Mouse (Mus musculus): ENCODE results near the gene Olfm1. TPM values are rescaled to one million over a fixed set of nuclear protein-coding genes. Genes with fewer than 3 reads are reported as not detected.

Gene Olfm1
- polyA plus RNA-seq, 1 experiment from 2014 or later = 295 TPM

DNA sequence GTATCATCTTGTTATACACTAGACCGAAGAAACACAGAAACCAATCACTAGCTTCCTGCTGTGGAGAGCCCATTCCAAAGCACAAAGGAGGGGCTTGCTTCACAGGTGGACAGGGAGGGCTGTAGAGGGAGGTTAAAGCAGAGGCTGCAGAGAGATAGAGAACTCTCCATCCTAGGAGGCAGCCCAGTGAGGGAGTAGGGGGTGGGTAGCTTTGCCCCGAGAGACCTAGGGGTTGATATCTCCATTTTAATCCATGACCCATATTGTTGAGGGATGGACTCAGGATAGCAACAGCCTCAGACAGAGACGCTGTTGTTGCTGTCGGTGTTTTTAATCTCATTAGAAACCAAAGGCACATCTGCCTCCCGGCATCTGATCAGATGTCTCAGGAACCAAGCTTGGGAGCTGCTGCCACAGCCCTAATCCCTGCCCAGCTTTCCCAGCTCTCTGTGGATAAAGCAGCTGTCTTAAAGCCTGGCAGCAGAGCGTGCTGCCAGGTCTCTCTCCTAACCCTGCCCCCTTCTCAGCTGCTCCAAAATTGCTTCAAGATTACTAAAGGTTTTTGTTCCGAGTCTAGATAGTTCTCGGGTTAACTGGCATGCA is 34.9 kb downstream of the Olfm1 start:
- peaks cover 26% of the 10 kb centered on the region for H3K4me1 ChIP-seq (ENCODE audit: control insufficient read depth, insufficient read depth, low read length)
- no peak for ATAC-seq (ENCODE audit: low FRiP score, low TSS enrichment)
- no peaks in the 10 kb centered on the region for H3K9me3 ChIP-seq (ENCODE audit: control insufficient read depth, low read length)
- DNase-seq = peak; percentile 66
- no peaks in the 10 kb centered on the region for H3K27me3 ChIP-seq (ENCODE audit: control insufficient read depth, insufficient read depth, low read length)
- H3K36me3 ChIP-seq (ENCODE audit: control insufficient read depth, insufficient read depth, low read length) = peaks cover 57% of the 10 kb centered on the region
- no peak overlapping the region for H3K4me3 ChIP-seq (replicated peaks; ENCODE audit: low read depth, low read length)
- WGBS = 7% methylated on average over 8 of the region's 8 CpGs
- no peak overlapping the region for H3K9ac ChIP-seq (replicated peaks; ENCODE audit: low read length)
- peak overlapping the region; percentile 21 for H3K27ac ChIP-seq (replicated peaks; ENCODE audit: low read depth, low read length)
- no peak overlapping the region for H3K4me2 ChIP-seq (ENCODE audit: low read length)

GRCm38 (mm10) chr2:28228364-28228763 is 35.6 kb downstream of the Olfm1 start:
- Histone ChIP-seq H3K4me2 (ENCODE audit: low read length) (no peak overlapping the region), H3K27me3 (ENCODE audit: control insufficient read depth, insufficient read depth, low read length) (no peaks in the 10 kb centered on the region), H3K36me3 (ENCODE audit: control insufficient read depth, insufficient read depth, low read length) (peaks cover 55% of the 10 kb centered on the region), H3K4me3 (replicated peaks; ENCODE audit: low read depth, low read length) (no peak overlapping the region), H3K9ac (replicated peaks; ENCODE audit: low read length) (no peak overlapping the region), H3K4me1 (ENCODE audit: control insufficient read depth, insufficient read depth, low read length) (peaks cover 22% of the 10 kb centered on the region), H3K27ac (replicated peaks; ENCODE audit: low read depth, low read length) (peak overlapping the region; percentile 21; the same call in 1 of the 2 replicates), H3K9me3 (ENCODE audit: control insufficient read depth, low read length) (no peaks in the 10 kb centered on the region)
- DNase-seq (no peak), ATAC-seq (ENCODE audit: low FRiP score, low TSS enrichment) (no peak)
- 75% methylated on average over 4 of the region's 4 CpGs for WGBS

- H3K36me3 ChIP-seq (ENCODE audit: control insufficient read depth, insufficient read depth, low read length) = peaks cover 14% of the 10 kb centered on the region
- ATAC-seq (ENCODE audit: low FRiP score, low TSS enrichment) = no peak
- 69% methylated on average over 4 of the region's 4 CpGs for WGBS
Measured at GRCm38 (mm10) chr2:28235129-28235528, 42.3 kb downstream of the Olfm1 start.

DNA sequence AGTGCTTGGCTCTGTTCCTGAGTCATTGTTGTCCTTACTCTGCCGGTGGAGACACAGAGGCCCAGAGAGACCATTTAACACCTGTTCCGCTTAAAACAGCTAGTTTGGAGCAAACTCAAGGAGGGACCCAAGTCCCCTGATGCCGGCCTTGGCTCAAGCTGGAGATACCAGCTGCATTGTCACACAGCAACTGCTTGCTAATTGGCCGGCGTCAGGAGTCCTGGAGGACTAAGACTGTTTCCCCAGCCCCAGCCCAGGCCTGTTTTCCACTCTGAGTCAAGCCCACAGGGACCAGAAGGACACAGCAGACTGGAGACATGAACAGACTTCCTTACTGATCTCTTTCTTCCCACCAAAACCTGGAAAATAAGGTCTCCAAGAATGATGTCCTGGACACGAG is 43.7 kb downstream of the Olfm1 start:
- Histone ChIP-seq H3K4me1 (ENCODE audit: control insufficient read depth, insufficient read depth, low read length) (no peaks in the 10 kb centered on the region), H3K27ac (replicated peaks; ENCODE audit: low read depth, low read length) (no peak overlapping the region), H3K4me3 (replicated peaks; ENCODE audit: low read depth, low read length) (no peak overlapping the region), H3K9ac (replicated peaks; ENCODE audit: low read length) (no peak overlapping the region), H3K9me3 (ENCODE audit: control insufficient read depth, low read length) (no peaks in the 10 kb centered on the region), H3K36me3 (ENCODE audit: control insufficient read depth, insufficient read depth, low read length) (peaks cover 3% of the 10 kb centered on the region; the same call in 1 of the 2 replicates), H3K4me2 (ENCODE audit: low read length) (no peak overlapping the region), H3K27me3 (ENCODE audit: control insufficient read depth, insufficient read depth, low read length) (no peaks in the 10 kb centered on the region)
- 84% methylated on average over 6 of the region's 6 CpGs for WGBS
- DNase-seq (no peak), ATAC-seq (ENCODE audit: low FRiP score, low TSS enrichment) (no peak)

More at GRCm38 (mm10) chr2:28235129-28235528, 42.3 kb downstream of the Olfm1 start:
- Histone ChIP-seq H3K4me2 (ENCODE audit: low read length) (no peak overlapping the region), H3K27me3 (ENCODE audit: control insufficient read depth, insufficient read depth, low read length) (no peaks in the 10 kb centered on the region), H3K4me3 (replicated peaks; ENCODE audit: low read depth, low read length) (no peak overlapping the region), H3K4me1 (ENCODE audit: control insufficient read depth, insufficient read depth, low read length) (no peaks in the 10 kb centered on the region), H3K9ac (replicated peaks; ENCODE audit: low read length) (no peak overlapping the region), H3K9me3 (ENCODE audit: control insufficient read depth, low read length) (no peaks in the 10 kb centered on the region), H3K27ac (replicated peaks; ENCODE audit: low read depth, low read length) (no peak overlapping the region)
- DNase-seq = no peak

GRCm38 (mm10) chr2:28239616-28240015 is 46.8 kb downstream of the Olfm1 start:
- Histone ChIP-seq H3K9me3 (ENCODE audit: control insufficient read depth, low read length) (no peaks in the 10 kb centered on the region), H3K4me2 (ENCODE audit: low read length) (no peak overlapping the region), H3K36me3 (ENCODE audit: control insufficient read depth, insufficient read depth, low read length) (no peaks in the 10 kb centered on the region), H3K4me3 (replicated peaks; ENCODE audit: low read depth, low read length) (no peak overlapping the region), H3K9ac (replicated peaks; ENCODE audit: low read length) (no peak overlapping the region), H3K27me3 (ENCODE audit: control insufficient read depth, insufficient read depth, low read length) (no peaks in the 10 kb centered on the region), H3K4me1 (ENCODE audit: control insufficient read depth, insufficient read depth, low read length) (no peaks in the 10 kb centered on the region), H3K27ac (replicated peaks; ENCODE audit: low read depth, low read length) (no peak overlapping the region)
- no peak for DNase-seq
- WGBS = 87% methylated on average over 8 of the region's 8 CpGs
- no peak for ATAC-seq (ENCODE audit: low FRiP score, low TSS enrichment)

GRCm38 (mm10) chr2:28240920-28241319 is 48.1 kb downstream of the Olfm1 start:
- H3K9ac ChIP-seq (replicated peaks; ENCODE audit: low read length) = no peak overlapping the region
- WGBS = 79% methylated on average over 3 of the region's 3 CpGs
- no peaks in the 10 kb centered on the region for H3K9me3 ChIP-seq (ENCODE audit: control insufficient read depth, low read length)
- no peak overlapping the region for H3K4me3 ChIP-seq (replicated peaks; ENCODE audit: low read depth, low read length)
- H3K27me3 ChIP-seq (ENCODE audit: control insufficient read depth, insufficient read depth, low read length) = no peaks in the 10 kb centered on the region
- no peaks in the 10 kb centered on the region for H3K4me1 ChIP-seq (ENCODE audit: control insufficient read depth, insufficient read depth, low read length)
- H3K36me3 ChIP-seq (ENCODE audit: control insufficient read depth, insufficient read depth, low read length) = no peaks in the 10 kb centered on the region
- no peak for DNase-seq
- H3K4me2 ChIP-seq (ENCODE audit: low read length) = no peak overlapping the region
- ATAC-seq (ENCODE audit: low FRiP score, low TSS enrichment) = no peak
- no peak overlapping the region for H3K27ac ChIP-seq (replicated peaks; ENCODE audit: low read depth, low read length)

DNA sequence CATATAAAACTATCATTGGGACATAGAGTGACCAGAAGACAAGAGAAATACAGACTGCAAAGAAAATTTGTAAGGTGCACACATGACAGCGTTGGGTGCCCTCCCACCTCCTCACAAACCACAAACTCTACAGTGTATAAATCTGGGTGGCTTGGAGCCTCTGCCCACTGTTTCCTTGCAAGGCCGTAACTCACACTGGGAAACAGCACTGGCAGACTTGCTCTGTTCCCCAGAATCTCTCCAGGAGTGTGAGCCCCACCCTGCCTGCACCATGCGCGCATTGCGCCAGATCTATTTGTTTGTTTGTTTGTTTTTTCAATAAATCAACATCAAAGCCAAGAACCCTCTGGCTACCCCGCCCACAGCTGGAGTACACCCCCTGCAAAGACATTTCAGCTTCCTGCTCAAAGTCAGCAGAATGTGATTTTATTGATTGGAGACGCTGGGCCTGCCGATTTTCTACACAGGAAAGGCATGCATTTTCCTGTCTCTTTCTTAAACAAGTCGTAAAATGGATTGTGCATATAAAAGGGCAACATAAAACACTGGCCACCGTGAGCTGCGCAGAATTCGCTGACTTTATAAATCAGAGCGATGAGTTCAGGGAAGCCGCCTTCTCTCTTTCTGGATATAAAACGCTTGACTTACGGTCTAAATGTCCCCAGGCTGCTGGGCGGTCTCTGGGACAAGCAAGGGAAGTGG is 48.9 kb downstream of the Olfm1 start:
- no peak overlapping the region for H3K4me2 ChIP-seq (ENCODE audit: low read length)
- no peaks in the 10 kb centered on the region for H3K27me3 ChIP-seq (ENCODE audit: control insufficient read depth, insufficient read depth, low read length)
- DNase-seq = peak; percentile 14
- H3K9me3 ChIP-seq (ENCODE audit: control insufficient read depth, low read length) = no peaks in the 10 kb centered on the region
- H3K36me3 ChIP-seq (ENCODE audit: control insufficient read depth, insufficient read depth, low read length) = no peaks in the 10 kb centered on the region
- 79% methylated on average over 17 of the region's 17 CpGs for WGBS
- H3K27ac ChIP-seq (replicated peaks; ENCODE audit: low read depth, low read length) = no peak overlapping the region
- H3K9ac ChIP-seq (replicated peaks; ENCODE audit: low read length) = no peak overlapping the region
- H3K4me3 ChIP-seq (replicated peaks; ENCODE audit: low read depth, low read length) = no peak overlapping the region
- H3K4me1 ChIP-seq (ENCODE audit: control insufficient read depth, insufficient read depth, low read length) = no peaks in the 10 kb centered on the region
- no peak for ATAC-seq (ENCODE audit: low FRiP score, low TSS enrichment)

- no peaks in the 10 kb centered on the region for H3K27me3 ChIP-seq (ENCODE audit: control insufficient read depth, insufficient read depth, low read length)
- DNase-seq (no peak), ATAC-seq (ENCODE audit: low FRiP score, low TSS enrichment) (no peak)
- H3K4me3 ChIP-seq (replicated peaks; ENCODE audit: low read depth, low read length) = no peak overlapping the region
- H3K27ac ChIP-seq (replicated peaks; ENCODE audit: low read depth, low read length) = no peak overlapping the region
- H3K4me2 ChIP-seq (ENCODE audit: low read length) = no peak overlapping the region
- no peaks in the 10 kb centered on the region for H3K36me3 ChIP-seq (ENCODE audit: control insufficient read depth, insufficient read depth, low read length)
- 81% methylated on average over 5 of the region's 5 CpGs for WGBS
- no peaks in the 10 kb centered on the region; the same call in 1 of the 2 replicates for H3K4me1 ChIP-seq (ENCODE audit: control insufficient read depth, insufficient read depth, low read length)
- no peak overlapping the region for H3K9ac ChIP-seq (replicated peaks; ENCODE audit: low read length)
- H3K9me3 ChIP-seq (ENCODE audit: control insufficient read depth, low read length) = no peaks in the 10 kb centered on the region
Measured at GRCm38 (mm10) chr2:28242222-28242543, 49.4 kb downstream of the Olfm1 start.
